Mouse (Mus musculus) spleen, adult 2 months (tissue): ENCODE data around the gene Mfsd4b4.

Experiments
- CTCF ChIP-seq: fragments of 200-500 bp; IDR thresholded peaks from 2 replicates; pipeline ENCODE4 v1.5.1; 2011; ENCODE audit warnings: mild to moderate bottlenecking, inconsistent platforms; ENCODE audit not compliant: insufficient read depth, insufficient read length, insufficient replicate concordance; ENCODE audit errors: extremely low read depth
- POLR2A ChIP-seq: fragments of 200-500 bp; IDR thresholded peaks from 2 replicates; pipeline ENCODE4 v1.6.1; 2011; ENCODE audit warnings: low read depth, low read length, inconsistent platforms

- no peak for TF ChIP-seq CTCF
- TF ChIP-seq POLR2A, result no peak
These were observed 13.6 kb upstream of the Mfsd4b4 start for GRCm38 (mm10) chr10:39912616-39913015.
